Mouse (Mus musculus): Measurements from ENCODE around the gene Fam71e2.

- TF ChIP-seq POLR2A (IDR thresholded peaks at IDR 0.05; ENCODE audit: insufficient read length, low read depth): no peak
- no peak for TF ChIP-seq E2F4 (IDR thresholded peaks at IDR 0.05; ENCODE audit: insufficient read depth)
- TF ChIP-seq USF1 (IDR thresholded peaks at IDR 0.05; ENCODE audit: low read depth): no peak
Observed at GRCm38 (mm10) chr7:4779921-4780320, 8.8 kb upstream of the Fam71e2 start.
